8 mouse cellular contexts compared by ENCODE assay signal in the genomic region with DNA sequence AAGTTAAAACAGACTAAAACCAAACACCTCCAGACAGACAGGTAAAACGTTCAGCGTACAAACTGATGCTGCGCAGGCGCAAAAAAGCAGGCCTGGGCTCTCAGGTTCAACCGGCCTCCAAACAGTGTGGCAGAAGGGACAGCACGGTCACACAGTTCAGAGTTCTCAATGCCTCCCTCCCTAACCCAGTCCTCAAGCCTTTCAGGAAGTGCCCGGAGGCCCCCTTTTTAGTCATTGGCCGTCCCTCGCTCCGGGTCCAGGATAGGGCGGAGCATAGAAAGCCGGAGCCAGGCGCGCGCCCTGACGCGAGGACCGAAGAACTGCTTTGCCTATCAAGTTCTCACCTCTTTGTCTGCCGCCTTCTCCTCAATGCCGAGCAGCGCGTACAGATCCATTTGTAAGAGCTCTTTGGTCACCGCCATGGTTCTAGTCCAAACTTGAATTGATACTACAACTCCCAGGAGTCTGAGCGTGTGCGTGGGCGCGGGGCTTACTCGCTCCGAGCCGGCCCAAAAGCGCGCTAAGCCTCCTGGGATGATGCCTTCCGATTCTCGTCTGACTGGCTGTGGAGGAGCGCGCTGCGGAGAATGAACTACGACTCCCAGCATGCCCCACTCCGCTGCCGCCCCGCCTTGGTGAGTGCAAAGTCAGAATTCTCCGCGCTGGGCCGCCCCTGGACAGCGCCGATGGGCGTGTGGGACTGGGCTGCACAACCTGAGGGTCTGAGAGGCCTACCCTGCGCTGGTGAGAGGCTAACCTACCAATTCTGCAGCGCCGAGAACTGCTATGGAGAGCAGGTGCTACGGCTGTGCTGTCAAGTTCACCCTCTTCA. TPM values are rescaled to one million over a fixed set of nuclear protein-coding genes. Genes with fewer than 3 reads are reported as not detected.
DNase-seq lines count a peak whose midpoint lies in the region; ATAC-seq and TF ChIP-seq lines count a peak whose summit lies in the region.

Gene Zfyve19, plus strand, starts transcription at position 274 of the 832 bp plus-strand sequence.
Gene Dnajc17, minus strand, starts transcription at position 452 of the 832 bp plus-strand sequence.

- intact Hi-C loops in heart, postnatal 10 days (cut with DNase I): loop anchor here (2.0 kb wide), 1 partner anchor 42 kb away; no protein-coding TSS in a partner anchor

- under 1% methylated on average over 51 of the region's 51 CpGs for WGBS in forebrain, embryonic 13.5 days
- 1% methylated on average over 51 of the region's 51 CpGs for WGBS in large intestine, adult 2 months
- WGBS in liver, postnatal 0 days (ENCODE audit: insufficient replicate concordance): under 1% methylated on average over 51 of the region's 51 CpGs
- WGBS in neural tube, embryonic 14.5 days: under 1% methylated on average over 51 of the region's 51 CpGs

- peak; percentile 97 for ATAC-seq in cerebellum, adult (ENCODE audit: insufficient number of reproducible peaks, low FRiP score, low TSS enrichment)
- ATAC-seq in forebrain, embryonic 13.5 days: peak; percentile 98
- ATAC-seq in liver, postnatal 0 days: peak; percentile 96
- peak; percentile 98 for ATAC-seq in neural tube, embryonic 14.5 days (ENCODE audit: low read depth)

- no peak for TF ChIP-seq EP300 in ES-Bruce4 (IDR thresholded peaks at IDR 0.05; ENCODE audit: insufficient read depth, low read depth, low read length)
- TF ChIP-seq EP300 in liver, postnatal 0 days (IDR thresholded peaks at IDR 0.05; ENCODE audit: low read depth): no peak

- DNase-seq in heart, postnatal 10 days: peak; percentile 97 to 98
- peak; percentile 87 for DNase-seq in large intestine, adult 2 months (ENCODE audit: low read depth, low spot score)
- peak; percentile 96 for DNase-seq in liver, postnatal 0 days
- DNase-seq in testis, postnatal 10 days (ENCODE audit: low spot score): peak; percentile 94

- peak within 1 kb of the TSS; percentile 10 for H3K27ac ChIP-seq in ES-Bruce4 (ENCODE audit: insufficient read depth, low read length)
- H3K27ac ChIP-seq in forebrain, embryonic 13.5 days: peak within 1 kb of the TSS; percentile 75
- H3K27ac ChIP-seq in liver, postnatal 0 days (ENCODE audit: low read depth): peak within 1 kb of the TSS; percentile 92
- H3K27ac ChIP-seq in neural tube, embryonic 14.5 days (ENCODE audit: low read depth, low read length): peak within 1 kb of the TSS; percentile 65

- no peaks in the 10 kb centered on the region for H3K27me3 ChIP-seq in ES-Bruce4 (ENCODE audit: control insufficient read depth, insufficient read depth, low read length, poor library complexity, severe bottlenecking)
- H3K27me3 ChIP-seq in forebrain, embryonic 13.5 days: no peaks in the 10 kb centered on the region
- H3K27me3 ChIP-seq in liver, postnatal 0 days (ENCODE audit: insufficient read depth, low read length): no peaks in the 10 kb centered on the region
- H3K27me3 ChIP-seq in neural tube, embryonic 14.5 days (ENCODE audit: control insufficient read depth, insufficient read depth, low read length): no peaks in the 10 kb centered on the region

- H3K9ac ChIP-seq in ES-Bruce4 (ENCODE audit: low read depth, poor library complexity, severe bottlenecking): peak within 1 kb of the TSS; percentile 44
- peak within 1 kb of the TSS; percentile 82 for H3K9ac ChIP-seq in forebrain, embryonic 13.5 days
- peak within 1 kb of the TSS; percentile 75 for H3K9ac ChIP-seq in liver, postnatal 0 days (replicated peaks)
- H3K9ac ChIP-seq in neural tube, embryonic 14.5 days (replicated peaks; ENCODE audit: low read depth, low read length): peak within 1 kb of the TSS; percentile 72

- H3K36me3 ChIP-seq in ES-Bruce4 (ENCODE audit: control insufficient read depth, insufficient read depth, low read length, poor library complexity, severe bottlenecking): no peaks in the 10 kb centered on the region
- peaks cover 33% of the 10 kb centered on the region for H3K36me3 ChIP-seq in forebrain, embryonic 13.5 days (ENCODE audit: poor library complexity, severe bottlenecking)
- H3K36me3 ChIP-seq in liver, postnatal 0 days (replicated peaks; ENCODE audit: insufficient read depth, low read length): peaks cover 22% of the 10 kb centered on the region
- peaks cover 13% of the 10 kb centered on the region; the same call in 1 of the 2 replicates for H3K36me3 ChIP-seq in neural tube, embryonic 14.5 days (ENCODE audit: control insufficient read depth, insufficient read depth, low read length)

- peaks cover 2% of the 10 kb centered on the region for H3K4me1 ChIP-seq in ES-Bruce4 (ENCODE audit: control insufficient read depth, insufficient read depth, low read length)
- H3K4me1 ChIP-seq in forebrain, embryonic 13.5 days: peaks cover 22% of the 10 kb centered on the region
- peaks cover 14% of the 10 kb centered on the region for H3K4me1 ChIP-seq in liver, postnatal 0 days (ENCODE audit: insufficient read depth)
- H3K4me1 ChIP-seq in neural tube, embryonic 14.5 days (ENCODE audit: control insufficient read depth, insufficient read depth, low read length): peaks cover 9% of the 10 kb centered on the region

- peak within 1 kb of the TSS; percentile 90 for H3K4me3 ChIP-seq in ES-Bruce4 (ENCODE audit: low read depth, low read length)
- H3K4me3 ChIP-seq in forebrain, embryonic 13.5 days: peak within 1 kb of the TSS; percentile 70
- H3K4me3 ChIP-seq in liver, postnatal 0 days (ENCODE audit: low read depth, low read length): peak within 1 kb of the TSS; percentile 89
- peak within 1 kb of the TSS; percentile 65 for H3K4me3 ChIP-seq in neural tube, embryonic 14.5 days (ENCODE audit: low read depth, low read length)

- no peaks in the 10 kb centered on the region for H3K9me3 ChIP-seq in ES-Bruce4 (replicated peaks; ENCODE audit: control insufficient read depth, insufficient read depth, low read length, poor library complexity, severe bottlenecking)
- H3K9me3 ChIP-seq in forebrain, embryonic 13.5 days (replicated peaks): no peaks in the 10 kb centered on the region
- H3K9me3 ChIP-seq in liver, postnatal 0 days (ENCODE audit: low read length): no peaks in the 10 kb centered on the region
- no peaks in the 10 kb centered on the region for H3K9me3 ChIP-seq in neural tube, embryonic 14.5 days (ENCODE audit: control insufficient read depth, low read length)

- peak within 1 kb of the TSS; percentile 74 for H3K4me2 ChIP-seq in forebrain, embryonic 13.5 days
- H3K4me2 ChIP-seq in liver, postnatal 0 days (ENCODE audit: low read depth, low read length): peak within 1 kb of the TSS; percentile 93
- H3K4me2 ChIP-seq in neural tube, embryonic 14.5 days (ENCODE audit: low read depth, low read length): peak within 1 kb of the TSS; percentile 62

- TF ChIP-seq POLR2A in ES-Bruce4 (IDR thresholded peaks at IDR 0.05; ENCODE audit: insufficient read depth, low read length): no peak

- TF ChIP-seq CTCF in ES-Bruce4 (IDR thresholded peaks at IDR 0.05; ENCODE audit: low read depth, low read length): no peak
- no peak for TF ChIP-seq CTCF in liver, postnatal 0 days (IDR thresholded peaks at IDR 0.05; ENCODE audit: low read depth)

RNA-seq across cellular contexts. Expression of gene Zfyve19, which starts in this region (rescaled TPM):
- 11.9 and 13.4 TPM in 2 replicates for polyA plus RNA-seq in ES-Bruce4 (2011; ENCODE audit: insufficient read depth, insufficient read length, low read depth, missing spikeins)
- polyA plus RNA-seq in forebrain, embryonic 13.5 days (2015; fragmentation: Nextera tagmentation; extraction: Ambion mirVana): 49.3 and 53.9 TPM in 2 replicates
- 10 to 100 TPM; 21.6 TPM for total RNA-seq in heart, postnatal 10 days (2021)
- polyA plus RNA-seq in large intestine, adult 2 months (2012; rRNA removed): 45.2 and 62.6 TPM in 2 replicates
- 15.5 and 18.4 TPM in 2 replicates for polyA plus RNA-seq in liver, postnatal 0 days (2015; fragmentation: Nextera tagmentation; extraction: Ambion mirVana)
- polyA plus RNA-seq in neural tube, embryonic 14.5 days (2014; fragmentation: Nextera tagmentation; extraction: Ambion mirVana): 57.9 and 62.4 TPM in 2 replicates

RNA-seq across cellular contexts. Expression of gene Dnajc17, which starts in this region (rescaled TPM):
- 12.0 and 12.5 TPM in 2 replicates for polyA plus RNA-seq in ES-Bruce4 (2011; ENCODE audit: insufficient read depth, insufficient read length, low read depth, missing spikeins)
- 25.0 and 25.2 TPM in 2 replicates for polyA plus RNA-seq in forebrain, embryonic 13.5 days (2015; fragmentation: Nextera tagmentation; extraction: Ambion mirVana)
- total RNA-seq in heart, postnatal 10 days (2021): 10 to 100 TPM; 12.0 to 13.3 TPM
- 3.6 and 4.0 TPM in 2 replicates for polyA plus RNA-seq in large intestine, adult 2 months (2012; rRNA removed)
- 4.3 and 4.6 TPM in 2 replicates for polyA plus RNA-seq in liver, postnatal 0 days (2015; fragmentation: Nextera tagmentation; extraction: Ambion mirVana)
- 22.5 and 24.0 TPM in 2 replicates for polyA plus RNA-seq in neural tube, embryonic 14.5 days (2014; fragmentation: Nextera tagmentation; extraction: Ambion mirVana)

Comparison
In these comparisons a context has a peak if more than half of its experiments do, and no peak if none do; other contexts are left out.
1. Peak in every context shown above with its lines: DNase-seq, ATAC-seq, H3K4me3 ChIP-seq and H3K27ac ChIP-seq.
2. H3K27ac ChIP-seq: peak in every context shown above with its lines; median percentile 92 in liver, postnatal 0 days; 75 in forebrain, embryonic 13.5 days; 65 in neural tube, embryonic 14.5 days; 10 in ES-Bruce4.